Mouse (Mus musculus) hematopoietic multipotent progenitor cell, adult 10-12 weeks (in vitro differentiated cells): ENCODE results near the gene Il9r. TPM values are rescaled to one million over a fixed set of nuclear protein-coding genes. Genes with fewer than 3 reads are reported as not detected.

Experiments used
- polyA plus RNA-seq: library from polyadenylated mRNA; stranded (reverse); fragments of >175 nt; gene quantifications from 2 replicates; pipeline ENCODE4 v1.2.3, GENCODE M21; 2012; ENCODE audit warnings: low replicate concordance

Il9r gene
- 39.5 and 46.9 TPM in 2 replicates for polyA plus RNA-seq

DNA sequence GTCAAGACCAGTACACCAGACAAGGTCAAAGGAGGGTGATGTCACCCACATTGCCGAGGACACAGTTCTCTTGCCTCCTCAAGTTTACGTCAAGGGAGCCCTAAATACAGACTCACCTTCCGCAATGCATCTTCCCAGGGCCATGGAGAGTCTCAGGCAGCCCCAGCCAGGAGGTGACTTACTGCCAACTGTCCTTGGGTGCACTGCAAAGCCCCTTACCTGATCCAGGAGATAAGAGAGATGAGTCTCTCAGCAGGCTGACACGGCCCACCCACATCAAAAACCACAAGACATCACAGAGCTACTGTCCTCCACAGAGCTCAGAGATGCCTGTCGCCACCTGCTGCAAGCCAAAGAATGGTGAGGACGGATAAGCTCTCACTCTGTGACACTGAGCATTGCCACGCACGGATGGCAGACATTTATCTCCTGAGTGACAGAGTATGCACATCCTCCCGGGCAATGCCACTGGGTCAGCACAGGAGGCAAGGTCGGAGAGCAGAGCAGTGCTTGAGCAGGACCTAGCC lies at the start of gene Il9r:
Gene Il9r, minus strand, starts transcription at position 205 of the 527 bp plus-strand sequence.

GRCm38 (mm10) chr11:32226124-32226871 lies 26.2 kb upstream of the Il9r start, which contains the start of gene Mpg:
TSS of gene Mpg (plus strand) at chr11:32226505.

DNA sequence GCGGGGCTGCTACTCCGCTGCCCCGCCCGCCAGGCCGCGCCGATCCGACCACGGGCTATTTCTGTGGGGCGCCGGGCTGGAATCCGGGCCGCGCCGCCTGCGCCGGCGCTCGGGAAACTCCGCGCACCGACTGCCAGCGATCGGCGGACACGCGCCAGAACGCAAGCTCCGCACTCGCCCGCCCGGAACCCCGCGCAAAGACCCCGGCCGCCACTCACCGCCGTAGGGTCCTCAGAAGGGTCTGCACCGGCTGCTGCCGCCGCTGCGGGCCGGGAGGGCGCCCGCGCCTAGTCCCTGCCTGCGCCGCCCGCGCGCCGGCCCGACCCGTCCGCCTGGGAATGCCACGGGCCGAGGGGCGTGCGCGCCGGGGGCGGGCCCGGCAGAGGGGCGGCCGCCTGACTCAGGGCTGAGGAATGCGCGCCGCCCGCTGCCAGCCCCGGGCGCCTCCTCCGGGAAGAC lies 21.9 kb upstream of the Il9r start, which contains the start of gene Rhbdf1:
Gene Rhbdf1, minus strand, starts transcription at position 350 of the 459 bp plus-strand sequence.

GRCm38 (mm10) chr11:32205058-32205873 lies 5.2 kb upstream of the Il9r start, which contains the start of gene Snrnp25:
TSS of gene Snrnp25 (plus strand) at chr11:32205415.

Other genes with a start within 250 kb of the Il9r start
- gene 4930524B15Rik, start 234.7 kb downstream of the Il9r start, polyA plus RNA-seq: not detected in 2 replicates
- gene Nsg2, start 199.8 kb downstream of the Il9r start, polyA plus RNA-seq: 2.4 and 4.3 TPM in 2 replicates
- gene Snrnp25, start 5.1 kb upstream of the Il9r start, polyA plus RNA-seq: 33.0 and 40.8 TPM in 2 replicates
- 21.9 and 70.6 TPM in 2 replicates for gene Rhbdf1, start 22.0 kb upstream of the Il9r start, polyA plus RNA-seq
- 13.0 and 16.3 TPM in 2 replicates for gene Mpg, start 26.2 kb upstream of the Il9r start, polyA plus RNA-seq
- gene Nprl3, start 67.4 kb upstream of the Il9r start, polyA plus RNA-seq: 41.3 and 84.5 TPM in 2 replicates
- not detected in 2 replicates for gene Hba-x, start 76.1 kb upstream of the Il9r start, polyA plus RNA-seq
- 75,416 and 82,734 TPM in 2 replicates for gene Hba-a1, start 83.2 kb upstream of the Il9r start, polyA plus RNA-seq
- 4.1 TPM in 1 of 2 replicates, not detected in the other for gene Hbq1b, start 86.7 kb upstream of the Il9r start, polyA plus RNA-seq
- gene Hba-a2, start 96.2 kb upstream of the Il9r start, polyA plus RNA-seq: 46,420 and 53,866 TPM in 2 replicates
- gene Hbq1a, start 99.8 kb upstream of the Il9r start, polyA plus RNA-seq: 0.55 TPM in 1 of 2 replicates, not detected in the other
- gene Sh3pxd2b, start 147.5 kb upstream of the Il9r start, polyA plus RNA-seq: 0.85 and 0.94 TPM in 2 replicates